Mouse (Mus musculus) activated CD4-positive, CD25-positive, alpha-beta regulatory T cell, adult 9 weeks (primary cell): Measurements from ENCODE around the gene Npy5r. TPM values are rescaled to one million over a fixed set of nuclear protein-coding genes. Genes with fewer than 3 reads are reported as not detected.

ENCODE experiments used
- polyA plus RNA-seq: library from polyadenylated mRNA; unstranded; fragments of 100-300 nt; shearing (Covaris generic); gene quantifications from one replicate; pipeline ENCODE4 v1.2.1, GENCODE M21; 2017

The Npy5r gene
- polyA plus RNA-seq, result not detected

GRCm38 (mm10) chr8:66687511-66688329 is at the start of gene Npy5r:
Npy5r (minus strand) TSS chr8:66688128.

GRCm38 (mm10) chr8:66696970-66697843 is 9.3 kb upstream of the Npy5r start, which contains the start of gene Npy1r:
Npy1r (plus strand) TSS chr8:66697192.

Other genes with a start within 250 kb of the Npy5r start
- gene Tma16, start 201.6 kb downstream of the Npy5r start, polyA plus RNA-seq, result 10.6 TPM
- gene Tktl2, start 176.4 kb downstream of the Npy5r start, polyA plus RNA-seq, result not detected
- gene Npy1r, start 9.1 kb upstream of the Npy5r start, polyA plus RNA-seq, result not detected
- gene Naf1, start 172.1 kb upstream of the Npy5r start, polyA plus RNA-seq, result 0.42 TPM